Mouse (Mus musculus) lung, adult 2 months (tissue): ENCODE data around the gene Zscan25.

Experiments used
- CTCF ChIP-seq: fragments of 200-500 bp; IDR thresholded peaks from 2 replicates; pipeline ENCODE4 v1.5.1; 2011; ENCODE audit warnings: mild to moderate bottlenecking, low read length, control low read depth; ENCODE audit not compliant: insufficient read depth
- POLR2A ChIP-seq: fragments of 200-500 bp; IDR thresholded peaks from 2 replicates; pipeline ENCODE4 v1.6.1; 2011; ENCODE audit warnings: low read depth, mild to moderate bottlenecking, control low read depth, low read length, borderline replicate concordance; ENCODE audit errors: extremely low read depth

GRCm38 (mm10) chr5:145302424-145302823 is 22.1 kb downstream of the Zscan25 start:
- TF ChIP-seq CTCF (no peak), POLR2A (no peak)
